Mouse (Mus musculus) adrenal gland, postnatal 14 days (tissue): ENCODE measurements around the gene Fabp6. TPM values are rescaled to one million over a fixed set of nuclear protein-coding genes. Genes with fewer than 3 reads are reported as not detected.
A peak's percentile ranks its signal among the peaks of the same experiment; 100 is the strongest.

Experiments used
- DNase-seq: peaks from one replicate; pipeline ENCODE4 v3.0.0; 2021; ENCODE audit warnings: mixed read lengths
- long read RNA-seq, 2 experiments: library from polyadenylated mRNA; stranded (forward); transcript quantifications; one replicate each; pipeline ENCODE4 v2.0.0; 2021
- total RNA-seq: library from RNA; stranded (reverse); gene quantifications from 2 replicates; pipeline ENCODE4 v1.2.3, GENCODE M21; 2021

The Fabp6 gene
- not detected in 2 replicates for total RNA-seq
- long read RNA-seq, experiment 1: 0 reads
- long read RNA-seq, experiment 2: 0 reads

DNA sequence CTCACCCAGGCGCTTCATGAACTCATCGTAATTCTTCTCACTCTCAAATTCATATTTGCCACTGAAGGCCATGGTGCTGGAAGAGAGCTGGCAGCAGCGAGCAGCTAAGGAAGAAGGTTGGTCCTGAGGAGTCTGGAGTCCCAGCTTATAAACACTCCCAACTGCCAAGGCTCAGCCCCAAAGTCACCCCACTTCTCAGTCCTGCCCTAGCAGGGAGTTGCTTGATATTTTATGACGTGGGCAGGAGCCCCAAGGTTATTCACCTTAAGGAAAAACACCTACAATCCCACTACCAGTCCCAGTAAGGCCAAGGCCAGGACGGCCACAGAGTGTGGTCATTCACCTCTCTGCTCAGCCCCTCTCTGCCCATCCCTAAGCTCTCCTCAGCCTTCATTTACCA lies at the start of gene Fabp6:
Fabp6 (minus strand) TSS at position 101 of the 400 bp plus-strand sequence.
- DNase-seq: no peak

- peak; percentile 14 for DNase-seq
Observed at GRCm38 (mm10) chr11:43645286-43645685, 43.9 kb upstream of the Fabp6 start.

GRCm38 (mm10) chr11:43643180-43643591 lies 41.8 kb upstream of the Fabp6 start:
- DNase-seq: peak; percentile 97

DNA sequence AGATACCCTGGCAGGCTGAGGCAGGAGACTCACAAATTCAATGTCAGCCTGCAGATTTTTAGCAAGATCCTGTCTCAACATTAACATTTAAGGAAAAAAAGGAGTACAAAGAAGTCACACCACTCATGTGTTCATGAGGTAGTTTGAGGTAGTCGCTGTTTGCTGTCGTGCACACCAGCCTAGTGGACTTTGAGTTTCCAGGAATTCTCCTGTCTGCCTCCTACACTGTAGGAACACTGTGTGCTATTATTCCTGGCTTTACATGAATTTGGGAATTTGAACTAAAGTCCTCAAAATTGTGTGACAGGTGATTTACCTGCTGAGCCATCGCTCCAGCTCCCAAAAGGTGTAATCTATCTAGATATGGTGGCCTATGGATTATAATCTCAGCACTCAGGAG lies 37.1 kb upstream of the Fabp6 start:
- no peak for DNase-seq

- DNase-seq: peak; percentile 35
Observed at GRCm38 (mm10) chr11:43636761-43637160, 35.4 kb upstream of the Fabp6 start.

DNA sequence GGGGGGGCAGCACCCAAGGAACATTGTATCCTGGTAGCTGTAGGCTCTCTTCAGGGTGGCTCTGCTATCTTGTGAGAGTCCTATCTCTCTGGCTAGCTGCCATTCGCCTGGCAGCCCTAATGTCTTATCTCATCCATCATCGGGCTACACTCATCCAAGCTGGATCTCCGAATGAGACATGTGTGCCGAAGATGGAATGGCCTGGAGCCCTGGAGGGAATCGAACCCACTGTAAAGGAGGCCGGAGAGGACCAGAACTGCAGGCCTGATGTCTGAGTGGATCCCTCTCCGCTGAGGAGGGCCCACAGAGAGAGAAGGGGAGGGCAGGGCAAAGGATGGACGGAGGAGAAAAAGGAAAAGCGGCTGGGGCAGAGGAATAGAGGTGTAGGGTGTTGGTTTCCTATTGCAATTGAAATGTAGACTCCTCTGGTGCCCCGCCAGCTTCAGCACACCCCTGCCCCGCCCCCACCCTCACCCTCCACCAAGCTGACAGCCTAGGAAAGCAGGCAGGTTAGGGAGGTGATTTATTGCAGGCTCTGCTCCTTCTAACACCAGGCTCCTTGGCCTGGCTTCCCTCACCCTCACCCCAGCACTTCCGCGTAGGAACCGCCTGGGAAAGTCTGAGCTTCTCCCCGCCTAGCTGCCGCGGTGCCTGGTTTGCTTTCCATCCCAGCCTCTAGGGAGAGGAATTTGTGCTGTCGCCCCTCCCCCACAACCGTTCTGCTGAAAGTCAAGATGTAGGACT lies 32.5 kb upstream of the Fabp6 start:
- DNase-seq: peak; percentile 75

- no peak for DNase-seq
Observed at GRCm38 (mm10) chr11:43633165-43633564, 31.8 kb upstream of the Fabp6 start.

- no peak for DNase-seq
Observed at GRCm38 (mm10) chr11:43632566-43632965, 31.2 kb upstream of the Fabp6 start.

GRCm38 (mm10) chr11:43631645-43632044 lies 30.3 kb upstream of the Fabp6 start:
- DNase-seq: no peak

DNA sequence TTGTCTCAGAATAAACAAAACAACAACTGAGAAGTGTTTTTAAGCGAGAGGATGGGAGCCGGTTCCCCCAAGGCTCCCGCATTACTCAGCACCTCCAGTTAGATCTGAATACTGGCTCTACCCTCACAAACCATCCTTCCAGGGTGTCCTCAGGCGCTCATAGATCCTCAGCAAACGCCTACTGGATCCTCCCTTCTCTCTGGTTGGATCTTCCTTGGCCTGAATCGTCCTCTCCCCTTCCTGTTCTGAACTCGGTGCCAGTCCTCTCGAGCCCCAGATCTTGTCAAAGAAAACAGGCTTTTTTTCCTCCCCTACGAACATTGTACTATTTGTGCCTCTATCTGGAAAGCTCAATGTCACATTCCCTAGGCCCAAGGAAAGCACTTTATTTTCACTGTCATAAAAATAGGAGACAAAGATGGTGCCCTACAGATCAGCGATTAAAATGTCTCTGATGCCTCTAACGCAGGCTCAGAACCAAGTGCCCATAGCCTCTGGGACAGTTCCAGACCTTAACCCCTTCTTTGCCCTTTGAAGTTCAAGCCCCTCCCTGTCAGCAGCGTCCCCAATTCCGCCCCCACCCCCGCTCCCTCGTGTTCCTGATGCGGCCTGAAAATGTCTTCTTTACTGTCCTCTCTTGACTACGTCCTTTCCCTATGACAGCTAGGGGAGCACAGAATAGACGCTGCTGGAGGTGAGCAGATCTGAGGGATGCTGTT lies 25.7 kb upstream of the Fabp6 start:
- DNase-seq: no peak

DNA sequence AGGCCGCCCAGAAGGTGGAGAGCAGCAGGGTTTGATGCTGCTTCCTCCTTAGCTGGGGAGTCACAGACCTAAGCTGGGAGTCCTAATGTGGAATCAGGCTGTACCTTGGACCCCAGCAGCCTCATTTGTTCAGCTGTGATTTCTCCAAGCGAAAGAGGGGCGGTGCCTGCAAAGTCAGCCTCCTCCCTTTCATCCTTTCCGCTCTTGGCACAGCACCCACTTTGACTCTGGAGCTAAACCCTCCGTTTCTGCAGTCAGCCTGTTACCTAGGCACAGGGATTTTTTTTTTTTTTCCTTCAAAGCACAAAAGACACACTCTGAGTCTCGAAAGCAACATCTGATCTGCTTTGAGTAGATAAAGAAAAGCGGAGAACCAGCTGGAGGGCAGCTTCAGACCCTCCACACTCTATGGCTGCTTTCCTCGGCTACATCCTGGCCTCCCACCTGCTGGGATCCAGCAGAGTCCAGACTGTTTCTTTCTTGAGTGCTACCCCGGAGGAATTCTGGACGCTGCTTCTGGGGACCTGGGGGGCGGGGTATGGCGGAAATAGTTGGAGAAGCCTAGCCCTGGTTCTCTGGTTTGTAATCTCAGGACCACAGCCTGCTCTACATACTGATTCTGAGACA lies 25.1 kb upstream of the Fabp6 start:
- DNase-seq: peak; percentile 83

- DNase-seq: no peak
Observed at GRCm38 (mm10) chr11:43624341-43624740, 23.0 kb upstream of the Fabp6 start.

DNA sequence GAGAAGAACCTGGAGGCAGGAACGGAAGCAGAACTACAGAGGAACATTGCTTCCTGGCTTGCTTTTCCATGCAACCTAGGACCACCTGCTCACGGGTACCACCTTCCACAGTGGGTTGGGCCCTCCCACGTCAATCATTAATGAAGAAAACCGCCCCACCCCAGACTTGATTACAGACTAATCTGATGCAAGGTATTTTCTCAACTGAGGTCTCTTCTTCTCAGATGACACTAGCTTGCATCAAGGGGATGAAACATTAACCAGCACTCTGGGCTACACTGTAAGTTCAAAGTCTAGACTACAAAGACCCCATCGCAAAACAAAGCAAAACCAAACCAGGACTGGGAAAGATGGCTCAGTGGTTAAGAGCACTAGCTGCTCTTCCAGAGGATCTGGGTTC lies 20.4 kb upstream of the Fabp6 start:
- DNase-seq: no peak

DNA sequence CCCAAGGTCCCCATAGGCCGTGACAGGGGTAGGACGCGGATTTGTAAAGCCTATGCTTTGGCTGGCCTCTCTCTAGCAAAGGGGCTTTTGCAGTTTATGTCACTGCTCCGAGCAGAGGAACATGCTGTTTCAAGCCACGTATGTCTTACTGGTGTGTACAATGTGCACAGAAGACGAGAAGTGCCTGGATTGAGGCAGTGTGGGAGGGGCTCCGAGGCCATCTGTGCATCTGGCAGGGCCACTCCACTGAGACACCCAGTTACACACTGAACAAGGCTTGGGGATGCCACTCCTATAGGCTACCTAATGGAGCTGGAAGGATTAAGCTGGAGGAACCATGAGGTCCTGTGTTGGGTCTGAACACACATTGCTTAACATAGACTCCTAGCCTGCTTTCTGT lies 17.1 kb upstream of the Fabp6 start:
- DNase-seq: no peak

- peak; percentile 19 for DNase-seq
Observed at GRCm38 (mm10) chr11:43617924-43618323, 16.6 kb upstream of the Fabp6 start.

- DNase-seq: peak; percentile 90
Observed at GRCm38 (mm10) chr11:43612834-43613488, 11.6 kb upstream of the Fabp6 start.

GRCm38 (mm10) chr11:43610662-43611033 lies 9.3 kb upstream of the Fabp6 start:
- DNase-seq: no peak

GRCm38 (mm10) chr11:43610006-43610661 lies 8.8 kb upstream of the Fabp6 start:
- peak; percentile 33 for DNase-seq

- no peak for DNase-seq
Observed at GRCm38 (mm10) chr11:43608440-43608839, 7.1 kb upstream of the Fabp6 start.

DNA sequence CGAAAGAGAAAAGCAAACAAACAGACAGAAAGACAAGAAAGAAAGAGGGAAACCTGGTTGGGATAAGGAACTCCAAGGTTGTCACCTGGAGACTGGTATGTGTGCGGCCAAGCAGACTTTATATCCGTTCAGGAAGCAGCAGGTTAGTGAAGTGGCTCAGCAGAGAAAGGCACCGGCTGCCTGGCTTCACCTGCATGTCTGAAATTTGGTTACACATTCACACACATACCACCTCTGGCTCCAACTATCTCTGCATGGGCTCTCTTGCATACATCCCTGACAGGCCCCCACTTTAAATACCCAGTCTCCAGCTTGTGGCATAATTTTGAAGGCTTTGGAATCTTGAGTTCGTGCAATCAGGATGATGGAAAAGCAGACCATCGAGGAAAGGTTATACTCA lies 4.5 kb upstream of the Fabp6 start:
- no peak for DNase-seq

- no peak for DNase-seq
Observed at GRCm38 (mm10) chr11:43604891-43605290, 3.6 kb upstream of the Fabp6 start.

GRCm38 (mm10) chr11:43604207-43604606 lies 2.9 kb upstream of the Fabp6 start:
- DNase-seq: no peak
